Mouse (Mus musculus): ENCODE results near the gene Pde4b. TPM values are rescaled to one million over a fixed set of nuclear protein-coding genes. Genes with fewer than 3 reads are reported as not detected.
A peak's percentile ranks its signal among the peaks of the same experiment; 100 is the strongest.

The Pde4b gene
- total RNA-seq, 4 experiments from 2014 or later, result 4.7 to 7.3 (median 6.0) TPM

- DNase-seq, result peak; percentile 68
Observed at GRCm38 (mm10) chr4:102510939-102511391, 423.6 kb downstream of the Pde4b start.

- DNase-seq, result peak; percentile 19
Observed at GRCm38 (mm10) chr4:102511511-102511910, 424.2 kb downstream of the Pde4b start.

- no peak for DNase-seq
Observed at GRCm38 (mm10) chr4:102512940-102513339, 425.6 kb downstream of the Pde4b start.

GRCm38 (mm10) chr4:102513514-102513913, 426.2 kb downstream of the Pde4b start:
- DNase-seq, result no peak

- DNase-seq, result no peak
Observed at GRCm38 (mm10) chr4:102514972-102515835, 427.9 kb downstream of the Pde4b start.

GRCm38 (mm10) chr4:102516395-102516794, 429.1 kb downstream of the Pde4b start:
- no peak for DNase-seq

GRCm38 (mm10) chr4:102516982-102517630, 429.8 kb downstream of the Pde4b start:
- peak; percentile 14 for DNase-seq

- no peak for DNase-seq
Observed at GRCm38 (mm10) chr4:102517653-102518052, 430.3 kb downstream of the Pde4b start.

GRCm38 (mm10) chr4:102518341-102518740, 431.0 kb downstream of the Pde4b start:
- DNase-seq, result no peak

- DNase-seq, result no peak
Observed at GRCm38 (mm10) chr4:102520669-102521261, 433.4 kb downstream of the Pde4b start.

- no peak for DNase-seq
Observed at GRCm38 (mm10) chr4:102521434-102521833, 434.1 kb downstream of the Pde4b start.

GRCm38 (mm10) chr4:102527361-102527760, 440.0 kb downstream of the Pde4b start:
- no peak for DNase-seq

- no peak for DNase-seq
Observed at GRCm38 (mm10) chr4:102530797-102531196, 443.5 kb downstream of the Pde4b start.

GRCm38 (mm10) chr4:102531729-102532128, 444.4 kb downstream of the Pde4b start:
- no peak for DNase-seq

GRCm38 (mm10) chr4:102533183-102534048, 446.1 kb downstream of the Pde4b start:
- peak; percentile 61 for DNase-seq

GRCm38 (mm10) chr4:102534049-102534730, 446.8 kb downstream of the Pde4b start:
- no peak for DNase-seq

GRCm38 (mm10) chr4:102535886-102536285, 448.5 kb downstream of the Pde4b start:
- DNase-seq, result no peak

GRCm38 (mm10) chr4:102538266-102538665, 450.9 kb downstream of the Pde4b start:
- no peak for DNase-seq

GRCm38 (mm10) chr4:102538793-102539192, 451.4 kb downstream of the Pde4b start:
- no peak for DNase-seq

GRCm38 (mm10) chr4:102539598-102540180, 452.3 kb downstream of the Pde4b start:
- no peak for DNase-seq

GRCm38 (mm10) chr4:102542976-102543375, 455.6 kb downstream of the Pde4b start:
- no peak for DNase-seq

Measured in adrenal gland, adult 8-10 months (tissue).